Mouse (Mus musculus) forebrain, embryonic 10.5 days (tissue): Measurements from ENCODE around the gene Mybbp1a. TPM values are rescaled to one million over a fixed set of nuclear protein-coding genes. Genes with fewer than 3 reads are reported as not detected.
"Not testable (repeated sequence)": the region's sequence is repeated elsewhere in the genome, so short reads cannot be mapped to it uniquely, and the experiment has no call there.

Experiments used
- DNase-seq: peaks from one replicate; pipeline ENCODE4 v3.0.0-alpha.2; 2017; ENCODE audit warnings: low spot score; ENCODE audit errors: extremely low spot score
- H3K27ac ChIP-seq: fragments of 300-500 bp; sonication (generic); 2 replicates; pipeline ENCODE4 v1.5.1; 2016; ENCODE audit warnings: mild to moderate bottlenecking
- H3K27me3 ChIP-seq: fragments of 300-500 bp; sonication (generic); 2 replicates; pipeline ENCODE4 v1.6.1; 2016; ENCODE audit warnings: mild to moderate bottlenecking; ENCODE audit not compliant: poor library complexity, severe bottlenecking
- H3K36me3 ChIP-seq: fragments of 300-500 bp; sonication (generic); replicated peaks from 2 replicates; pipeline ENCODE4 v1.6.1; 2016; ENCODE audit warnings: mild to moderate bottlenecking, moderate library complexity
- H3K4me1 ChIP-seq: fragments of 300-500 bp; sonication (generic); 2 replicates; pipeline ENCODE4 v1.6.1; 2016
- H3K4me3 ChIP-seq: fragments of 300-500 bp; sonication (generic); 2 replicates; pipeline ENCODE4 v1.5.1; 2016; ENCODE audit warnings: mild to moderate bottlenecking, moderate library complexity
- H3K9me3 ChIP-seq: fragments of 300-500 bp; sonication (generic); 2 replicates; pipeline ENCODE4 v1.6.1; 2016; ENCODE audit warnings: mild to moderate bottlenecking, moderate library complexity
- WGBS: fragments of 180-500 bp; shearing (Covaris S2); methylation state at CpG from one replicate; pipeline ENCODE4 v1.1.7; 2016; 5-methylcytosine and 5-hydroxymethylcytosine counted together
- polyA plus RNA-seq: library from polyadenylated mRNA; unstranded; fragments of >200 nt; fragmentation: Nextera tagmentation; extraction: Ambion mirVana; gene quantifications from 2 replicates; pipeline ENCODE4 v1.2.1, GENCODE M21; 2016

Mybbp1a gene
- polyA plus RNA-seq, 1 experiment from 2014 or later, result 248 TPM

DNA sequence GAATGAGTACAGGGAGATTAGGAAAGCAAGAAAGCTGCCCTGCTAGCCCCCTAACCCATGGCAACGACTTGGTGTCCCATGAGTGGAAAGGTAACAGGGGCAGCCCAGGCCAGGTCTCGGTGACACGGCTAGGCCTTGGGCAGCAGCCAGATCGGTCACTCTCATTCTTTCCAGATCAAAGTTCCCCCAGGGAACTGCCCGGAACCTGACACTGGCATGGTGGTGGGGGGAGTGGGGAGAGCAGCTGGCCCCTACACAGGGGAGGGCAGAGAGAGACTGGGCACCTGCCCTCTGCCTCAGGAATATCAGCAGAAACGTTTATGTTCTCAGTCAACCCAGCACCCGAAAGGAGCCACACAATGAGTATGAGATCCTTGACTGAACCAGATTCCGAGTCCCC is 22.9 kb upstream of the Mybbp1a start:
- H3K27me3 ChIP-seq, result peaks cover 15% of the 10 kb centered on the region
- no peak overlapping the region for H3K4me3 ChIP-seq
- no peak for DNase-seq
- 47% methylated on average over 8 of the region's 8 CpGs for WGBS
- peak overlapping the region; percentile 72 for H3K27ac ChIP-seq
- no peaks in the 10 kb centered on the region for H3K36me3 ChIP-seq
- H3K9me3 ChIP-seq, result no peaks in the 10 kb centered on the region
- H3K4me1 ChIP-seq, result peaks cover 20% of the 10 kb centered on the region

- Histone ChIP-seq H3K4me3 (no peak overlapping the region), H3K9me3 (no peaks in the 10 kb centered on the region), H3K36me3 (no peaks in the 10 kb centered on the region), H3K27me3 (peaks cover 7% of the 10 kb centered on the region), H3K27ac (no peak overlapping the region), H3K4me1 (peaks cover 20% of the 10 kb centered on the region)
- 92% methylated on average over 6 of the region's 6 CpGs for WGBS
- DNase-seq, result no peak
Measured at GRCm38 (mm10) chr11:72419006-72419405, 22.1 kb upstream of the Mybbp1a start.

- H3K36me3 ChIP-seq, result no peaks in the 10 kb centered on the region
- H3K27ac ChIP-seq, result no peak overlapping the region
- 86% methylated on average over 6 of the region's 6 CpGs for WGBS
- H3K27me3 ChIP-seq, result no peaks in the 10 kb centered on the region; the same call in 1 of the 2 replicates
- peaks cover 20% of the 10 kb centered on the region for H3K4me1 ChIP-seq
- H3K4me3 ChIP-seq, result no peak overlapping the region
- DNase-seq, result no peak
- no peaks in the 10 kb centered on the region for H3K9me3 ChIP-seq
Measured at GRCm38 (mm10) chr11:72420460-72421122, 20.6 kb upstream of the Mybbp1a start.

DNA sequence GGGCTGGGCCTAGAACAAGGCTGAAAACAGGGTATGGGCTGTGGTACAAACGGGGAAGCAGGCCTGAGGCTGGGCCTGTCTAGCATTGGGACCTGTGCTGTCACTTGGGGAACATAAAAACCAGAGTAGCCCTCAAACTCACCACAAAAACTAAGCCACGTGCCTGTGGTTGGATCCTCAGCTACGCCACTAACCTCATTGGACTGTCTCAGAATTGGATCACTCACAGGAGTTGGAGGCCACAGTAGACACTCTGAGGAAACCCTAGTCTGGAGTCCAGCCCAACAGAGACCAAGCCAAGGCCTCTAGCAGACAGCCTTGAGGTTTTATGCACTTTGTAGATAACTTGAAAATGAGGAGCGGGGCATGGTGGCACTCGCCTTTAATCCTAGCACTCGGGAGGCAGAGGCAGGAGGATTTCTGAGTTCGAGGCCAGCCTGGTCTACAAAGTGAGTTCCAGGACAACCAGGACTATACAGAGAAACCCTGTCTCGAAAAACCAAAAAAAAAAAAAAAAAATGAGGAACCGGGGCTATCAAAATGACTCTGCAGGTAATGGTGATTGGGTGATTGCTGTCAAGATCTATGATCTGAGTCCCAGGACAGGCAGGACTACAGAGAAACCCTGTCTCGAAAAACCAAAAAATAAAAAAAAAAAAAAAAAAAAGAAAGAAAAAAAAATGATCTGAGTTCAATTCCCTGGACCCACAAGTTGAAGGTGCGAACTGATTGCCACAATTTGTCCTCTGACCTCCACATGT is 19.5 kb upstream of the Mybbp1a start:
- Histone ChIP-seq H3K36me3 (no peaks in the 10 kb centered on the region), H3K27ac (no peak overlapping the region), H3K4me3 (no peak overlapping the region), H3K4me1 (peaks cover 18% of the 10 kb centered on the region), H3K9me3 (no peaks in the 10 kb centered on the region), H3K27me3 (no peaks in the 10 kb centered on the region; the same call in 1 of the 2 replicates)
- no peak for DNase-seq
- WGBS, result 89% methylated on average over 11 of the region's 11 CpGs

- Histone ChIP-seq H3K27me3 (no peaks in the 10 kb centered on the region), H3K27ac (no peak overlapping the region), H3K9me3 (no peaks in the 10 kb centered on the region; the same call in 1 of the 2 replicates), H3K36me3 (no peaks in the 10 kb centered on the region), H3K4me3 (no peak overlapping the region), H3K4me1 (no peaks in the 10 kb centered on the region)
- WGBS, result 86% methylated on average over 4 of the region's 4 CpGs
- no peak for DNase-seq
Measured at GRCm38 (mm10) chr11:72423686-72424085, 17.5 kb upstream of the Mybbp1a start.

DNA sequence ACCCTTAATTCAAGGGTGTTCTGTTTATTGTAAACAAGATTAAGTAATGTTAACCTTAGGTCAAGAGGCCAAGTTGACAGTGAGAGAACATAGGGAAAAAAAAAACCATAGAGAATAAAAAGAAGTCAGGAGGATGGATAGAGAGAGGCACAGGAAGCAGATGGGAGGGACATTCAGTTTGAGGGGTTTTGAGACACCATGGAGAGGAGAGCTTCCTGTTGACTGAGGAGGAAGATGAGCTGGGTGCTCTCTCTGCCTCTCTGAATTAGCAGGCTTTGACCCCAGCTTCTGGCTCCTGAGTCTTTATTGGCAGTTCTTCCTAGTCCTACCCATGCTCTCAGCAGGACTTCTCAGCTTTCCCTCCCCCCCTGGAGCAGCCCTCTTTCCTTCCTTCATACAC is 16.0 kb upstream of the Mybbp1a start:
- no peaks in the 10 kb centered on the region; the same call in 1 of the 2 replicates for H3K9me3 ChIP-seq
- no peak overlapping the region for H3K4me3 ChIP-seq
- H3K36me3 ChIP-seq, result no peaks in the 10 kb centered on the region
- H3K27me3 ChIP-seq, result no peaks in the 10 kb centered on the region
- no peak overlapping the region for H3K27ac ChIP-seq
- H3K4me1 ChIP-seq, result no peaks in the 10 kb centered on the region; the same call in 1 of the 2 replicates
- no peak for DNase-seq

- Histone ChIP-seq H3K4me1 (no peaks in the 10 kb centered on the region; the same call in 1 of the 2 replicates), H3K4me3 (no peak overlapping the region), H3K27ac (no peak overlapping the region), H3K9me3 (no peaks in the 10 kb centered on the region; the same call in 1 of the 2 replicates), H3K36me3 (no peaks in the 10 kb centered on the region), H3K27me3 (no peaks in the 10 kb centered on the region)
- no peak for DNase-seq
Measured at GRCm38 (mm10) chr11:72426884-72427283, 14.3 kb upstream of the Mybbp1a start.

DNA sequence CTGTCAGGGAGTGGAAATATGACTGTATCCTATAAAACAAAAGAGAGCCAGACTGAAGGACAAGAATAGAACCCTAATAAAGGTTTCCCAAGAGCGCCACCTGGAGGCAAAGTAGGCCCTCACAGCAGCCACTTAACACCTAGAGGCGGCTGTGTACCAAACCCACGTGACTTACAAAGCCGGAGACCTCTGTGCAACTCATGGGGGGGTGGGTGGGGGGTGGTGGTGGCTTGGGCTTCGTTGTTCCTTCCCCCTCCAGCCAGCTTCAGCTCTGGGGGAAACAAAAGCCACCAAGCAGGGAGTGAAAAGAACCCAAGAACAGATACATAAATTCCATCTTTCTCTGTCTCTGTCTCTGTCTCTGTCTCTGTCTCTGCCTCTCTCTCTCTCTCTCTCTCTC is 12.5 kb upstream of the Mybbp1a start:
- DNase-seq, result peak; percentile 73
- WGBS, result 2% methylated on average over 5 of the region's 5 CpGs
- H3K27me3 ChIP-seq, result no peaks in the 10 kb centered on the region
- no peaks in the 10 kb centered on the region for H3K36me3 ChIP-seq
- H3K4me3 ChIP-seq, result peak overlapping the region; percentile 20; the same call in 1 of the 2 replicates
- no peaks in the 10 kb centered on the region; the same call in 1 of the 2 replicates for H3K9me3 ChIP-seq
- H3K27ac ChIP-seq, result 0 out of 2 replicates have a peak overlapping the region, but pooled peaks have one; percentile 70
- H3K4me1 ChIP-seq, result no peaks in the 10 kb centered on the region; the same call in 1 of the 2 replicates

GRCm38 (mm10) chr11:72429288-72429690 is 11.9 kb upstream of the Mybbp1a start:
- Histone ChIP-seq H3K4me3 (peak overlapping the region; percentile 27), H3K27ac (peak overlapping the region; percentile 70)

DNA sequence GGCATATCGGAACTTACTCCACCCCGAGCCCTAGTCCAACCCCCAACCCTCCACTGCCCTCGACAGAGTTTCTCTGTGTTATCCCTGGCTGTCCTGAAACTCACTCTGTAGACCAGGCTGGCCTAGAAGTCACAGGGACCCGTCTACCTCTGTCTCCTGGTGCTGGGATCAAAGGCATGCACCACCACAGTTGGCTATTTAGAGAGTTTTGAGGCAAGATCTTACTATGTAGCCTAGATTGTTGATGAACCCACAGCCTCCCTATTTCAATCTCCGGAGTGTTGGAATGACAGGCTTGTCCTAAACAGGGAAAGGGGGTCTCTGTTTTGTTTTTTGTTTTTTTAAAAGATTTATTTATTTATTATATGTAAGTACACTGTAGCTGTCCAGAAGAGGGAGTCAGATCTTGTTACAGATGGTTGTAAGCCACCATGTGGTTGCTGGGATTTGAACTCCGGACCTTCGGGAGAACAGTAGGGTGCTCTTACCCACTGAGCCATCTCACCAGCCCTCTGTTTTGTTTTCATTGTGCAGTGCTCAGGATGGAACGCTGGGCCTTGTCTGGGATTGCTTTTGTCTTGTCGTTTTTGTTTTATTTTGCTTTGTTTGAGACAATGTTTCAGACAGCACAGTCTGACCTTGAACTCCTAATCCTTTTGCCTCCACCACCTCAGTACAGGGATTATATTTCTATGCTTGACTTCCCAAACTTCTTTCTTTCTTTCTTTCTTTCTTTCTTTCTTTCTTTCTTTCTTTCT is 10.7 kb upstream of the Mybbp1a start:
- not testable (repeated sequence) for DNase-seq, H3K9me3 ChIP-seq

More at GRCm38 (mm10) chr11:72429288-72429690, 11.9 kb upstream of the Mybbp1a start:
- DNase-seq, result peak; percentile 72
- Histone ChIP-seq H3K4me1 (no peaks in the 10 kb centered on the region; the same call in 1 of the 2 replicates), H3K9me3 (no peaks in the 10 kb centered on the region; the same call in 1 of the 2 replicates), H3K36me3 (no peaks in the 10 kb centered on the region), H3K27me3 (no peaks in the 10 kb centered on the region)
- 50% methylated on average over 7 of the region's 7 CpGs for WGBS

DNA sequence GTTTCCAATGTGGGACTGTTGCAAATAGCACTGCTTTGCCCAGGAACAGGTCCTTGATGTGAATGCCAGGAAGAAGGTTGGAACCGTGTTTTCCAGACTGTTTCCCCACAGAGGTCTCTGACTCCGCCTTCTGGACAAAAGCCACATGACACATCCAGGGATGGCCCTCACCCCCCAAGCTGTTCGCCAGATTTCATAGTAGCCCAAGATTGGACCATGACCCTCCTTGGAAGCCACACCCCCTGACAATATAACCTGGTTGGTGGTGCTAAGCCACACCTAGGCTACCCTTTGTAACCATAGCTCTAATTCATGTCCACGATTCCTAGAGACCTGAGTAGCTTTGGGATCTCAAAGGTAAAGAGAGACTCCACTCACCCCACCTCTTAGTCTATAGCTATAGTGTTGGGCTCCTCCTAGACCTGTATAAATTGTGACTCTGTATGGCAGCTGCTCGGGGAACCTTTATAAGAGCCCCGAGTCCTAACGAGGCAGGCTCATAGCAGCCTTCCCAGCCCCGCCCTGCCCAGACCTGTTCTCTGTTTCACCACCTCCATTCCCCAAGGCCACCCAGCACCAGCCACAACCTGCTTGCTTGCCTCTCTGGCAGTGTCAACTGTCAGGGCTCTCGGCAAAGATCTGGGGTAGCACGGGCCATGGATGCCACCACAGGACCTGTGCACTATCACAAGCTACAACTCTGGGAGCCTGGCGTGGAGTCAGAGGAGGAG is 6.0 kb upstream of the Mybbp1a start, which contains the start of gene Ggt6:
TSS of gene Ggt6 (plus strand) at position 564 of the 731 bp plus-strand sequence.
- Histone ChIP-seq H3K4me1 (peaks cover 20% of the 10 kb centered on the region), H3K27ac (no peak within 1 kb of the TSS), H3K27me3 (no peaks in the 10 kb centered on the region), H3K4me3 (no peak within 1 kb of the TSS), H3K9me3 (no peaks in the 10 kb centered on the region), H3K36me3 (no peaks in the 10 kb centered on the region)
- DNase-seq, result no peak
- 74% methylated on average over 11 of the region's 11 CpGs for WGBS

More for the DNA sequence above, 10.7 kb upstream of the Mybbp1a start:
- 68% methylated on average over 9 of the region's 9 CpGs for WGBS
- H3K27me3 ChIP-seq, H3K4me1 ChIP-seq, H3K36me3 ChIP-seq, H3K27ac ChIP-seq, H3K4me3 ChIP-seq: not testable (repeated sequence)

DNA sequence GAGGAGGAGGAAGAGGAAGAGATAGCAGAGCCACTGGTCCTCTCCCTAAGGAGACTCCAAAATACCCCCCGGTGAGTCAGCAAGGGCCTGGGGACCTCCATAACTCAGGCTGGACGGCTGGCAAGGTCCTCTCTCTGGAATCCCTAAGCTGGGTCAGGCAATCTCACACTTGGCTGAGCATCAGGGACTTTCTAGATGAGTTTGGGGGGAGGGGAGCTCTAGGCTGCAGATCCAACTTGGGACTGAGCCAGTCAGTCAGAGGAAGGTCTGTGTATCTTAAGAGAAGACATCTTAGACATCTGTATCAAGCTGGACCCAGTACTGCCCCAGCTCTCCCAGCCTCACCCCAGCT is 5.5 kb upstream of the Mybbp1a start:
- no peak for DNase-seq
- no peaks in the 10 kb centered on the region for H3K27me3 ChIP-seq
- 48% methylated on average over 2 of the region's 2 CpGs for WGBS
- no peaks in the 10 kb centered on the region for H3K9me3 ChIP-seq
- no peaks in the 10 kb centered on the region for H3K36me3 ChIP-seq
- peaks cover 20% of the 10 kb centered on the region for H3K4me1 ChIP-seq
- no peak overlapping the region for H3K4me3 ChIP-seq
- H3K27ac ChIP-seq, result no peak overlapping the region
